Mouse (Mus musculus) thymus, postnatal 10 days (tissue): ENCODE measurements around the gene Crbn.

Source experiments
- DNase-seq, 2 experiments: peaks; one replicate each; pipeline ENCODE4 v3.0.0; 2021; ENCODE audit warnings: low spot score in 2 of 2

Crbn gene

DNA sequence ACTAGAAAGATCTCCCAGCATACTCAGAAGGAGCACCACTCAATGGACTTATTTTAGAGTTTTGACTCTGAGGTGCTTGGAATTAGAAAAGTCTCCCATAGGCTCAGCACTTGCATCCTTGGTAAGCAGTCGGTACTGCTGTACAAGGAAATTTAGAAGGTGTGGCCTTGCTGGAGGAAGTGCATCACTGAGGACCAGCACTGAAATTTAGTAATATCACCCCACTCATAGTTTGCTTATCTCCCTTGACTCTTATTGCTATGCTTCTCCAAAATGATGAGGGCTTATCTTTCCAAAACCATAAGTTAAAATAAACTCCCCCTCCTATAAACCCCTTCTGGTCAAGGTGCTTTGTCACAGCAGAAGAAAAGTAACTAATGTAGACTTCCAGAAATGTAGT is 38.4 kb downstream of the Crbn start:
- no peak for DNase-seq

DNA sequence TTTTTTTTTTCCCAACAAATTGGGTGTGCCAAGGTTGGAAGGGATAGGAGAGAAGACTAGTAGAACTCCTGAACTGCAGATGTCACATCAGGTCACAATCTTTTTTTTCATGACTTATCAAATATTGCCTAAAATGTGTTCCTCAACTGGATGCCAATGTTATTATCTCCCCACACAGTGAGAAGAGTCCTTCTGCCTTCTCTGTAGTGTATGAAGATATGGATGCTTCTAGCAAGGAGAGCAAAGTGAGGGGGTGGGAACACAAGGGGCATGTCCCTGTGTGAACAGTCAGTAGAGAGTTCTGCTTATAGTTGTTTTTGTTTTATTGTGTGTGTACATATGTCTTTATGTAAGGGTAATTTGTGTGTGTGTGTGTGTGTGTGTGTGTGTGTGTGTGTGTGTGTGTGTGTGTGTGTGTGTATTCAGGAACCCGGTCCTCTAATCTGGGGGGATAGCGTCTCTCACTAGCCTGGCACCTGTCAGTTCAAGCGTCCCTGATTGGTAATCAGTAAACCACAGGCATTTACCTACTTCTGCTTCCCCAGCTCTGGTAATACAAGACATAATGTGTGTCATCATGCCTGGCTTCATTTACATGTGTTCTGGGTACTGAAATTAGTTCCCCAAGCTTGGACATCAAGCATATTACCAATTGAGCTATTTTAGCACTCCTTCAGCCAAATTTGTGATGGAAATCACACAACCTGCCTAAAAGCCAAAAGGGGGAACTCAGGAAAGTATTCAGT is 39.2 kb downstream of the Crbn start:
- no peak for DNase-seq

DNA sequence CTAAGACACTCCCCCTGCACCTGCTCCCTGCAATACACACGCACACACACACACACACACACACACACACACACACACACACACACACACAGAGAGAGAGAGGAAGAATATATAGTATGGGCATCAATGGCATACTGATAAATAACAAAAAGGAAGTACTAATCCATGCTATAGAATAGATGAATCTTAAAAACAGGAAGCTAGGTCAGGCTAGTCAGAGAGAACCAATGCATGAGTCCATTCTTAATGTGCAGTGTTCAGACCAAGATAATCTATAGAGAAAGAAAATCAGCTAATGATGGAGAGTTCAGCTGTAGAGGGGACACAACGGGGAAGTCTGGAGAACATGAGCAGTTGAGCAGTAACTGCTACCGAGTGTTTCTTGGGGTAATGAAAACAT is 41.6 kb downstream of the Crbn start:
- no peak for DNase-seq

DNA sequence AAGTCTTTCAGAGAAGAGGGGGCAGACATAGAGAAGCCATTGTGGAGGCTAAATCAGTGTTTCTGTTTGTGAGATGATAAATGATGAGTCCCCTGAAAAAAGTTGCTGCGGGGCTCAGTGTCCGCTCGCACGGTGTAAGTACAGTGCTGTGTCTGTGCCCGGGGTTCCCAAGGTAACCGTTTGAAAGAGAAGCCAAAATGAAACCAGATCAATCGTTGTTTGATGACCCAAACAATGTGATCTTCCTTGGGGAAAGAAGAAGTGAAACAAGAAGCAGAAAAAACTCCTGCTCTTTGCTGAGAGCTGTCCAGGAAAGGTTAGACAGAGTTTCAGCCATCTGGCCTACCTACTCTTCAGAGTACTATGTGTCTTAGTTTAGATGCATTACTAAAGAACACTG is 49.6 kb downstream of the Crbn start:
- DNase-seq = no peak

DNA sequence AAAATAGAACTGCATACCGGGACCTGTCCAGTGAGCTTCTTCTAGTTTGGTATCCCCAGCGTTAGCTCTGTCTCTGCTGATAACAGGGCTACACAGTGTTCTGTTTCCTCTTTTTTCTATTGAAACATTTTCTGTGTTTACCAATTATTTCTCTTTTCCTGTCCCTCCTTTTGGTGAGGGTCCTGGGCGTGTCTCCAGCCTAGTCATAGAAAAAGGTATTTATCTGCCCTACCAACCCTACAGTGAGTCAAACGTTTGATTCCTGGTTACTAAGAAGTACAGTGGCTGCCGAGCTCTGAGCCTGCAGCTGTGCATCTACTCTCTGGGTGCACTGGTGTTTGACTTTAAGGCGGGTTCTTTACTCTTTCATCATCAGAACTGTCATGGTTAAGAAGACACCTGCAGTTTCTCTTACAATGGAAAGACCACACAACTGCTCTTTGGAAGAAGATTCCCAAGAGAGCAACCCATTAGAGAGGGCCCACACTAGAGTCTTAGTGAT is 50.9 kb downstream of the Crbn start, which contains the start of gene Il5ra:
Gene Il5ra (minus strand): TSS at position 151 of the 502 bp plus-strand sequence.
- DNase-seq = peak; percentile 32 to 42

DNA sequence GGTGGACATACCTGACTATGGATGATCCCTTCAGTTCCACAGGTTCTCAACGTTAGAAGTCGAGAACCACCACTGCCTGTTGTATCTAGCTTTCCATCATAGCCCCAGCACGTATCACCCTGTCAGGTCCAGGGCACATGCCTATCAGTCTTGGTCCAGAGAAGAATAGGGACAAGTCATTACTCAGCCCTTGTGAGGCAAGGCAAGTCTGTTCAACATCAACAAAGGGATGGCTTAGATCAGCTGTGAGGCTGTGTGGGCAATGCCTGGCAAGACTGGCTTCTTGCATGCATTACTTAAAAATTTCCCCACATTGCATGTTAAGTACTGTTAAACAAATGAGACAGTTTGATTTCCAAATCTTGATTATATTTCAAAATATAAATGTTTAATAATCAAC is 52.1 kb downstream of the Crbn start:
- no peak for DNase-seq

DNA sequence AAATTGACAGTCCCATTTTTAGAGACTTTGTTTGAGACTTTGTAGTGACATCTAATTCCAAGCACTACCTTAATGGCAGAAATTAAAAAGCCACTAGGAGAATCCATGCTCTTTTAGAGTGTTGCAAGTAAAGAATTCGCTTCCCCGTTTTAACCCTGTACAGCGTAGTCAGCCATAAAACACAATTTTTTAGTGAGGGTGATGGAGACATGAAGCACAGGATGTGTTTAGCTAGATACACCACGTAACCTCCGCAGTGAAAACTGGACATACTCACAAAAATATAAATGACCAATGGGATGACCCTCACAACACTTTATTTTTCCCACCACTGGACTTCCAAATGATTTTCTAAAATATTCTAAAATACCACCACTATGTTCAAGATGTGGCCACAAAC is 52.6 kb downstream of the Crbn start:
- no peak for DNase-seq

DNA sequence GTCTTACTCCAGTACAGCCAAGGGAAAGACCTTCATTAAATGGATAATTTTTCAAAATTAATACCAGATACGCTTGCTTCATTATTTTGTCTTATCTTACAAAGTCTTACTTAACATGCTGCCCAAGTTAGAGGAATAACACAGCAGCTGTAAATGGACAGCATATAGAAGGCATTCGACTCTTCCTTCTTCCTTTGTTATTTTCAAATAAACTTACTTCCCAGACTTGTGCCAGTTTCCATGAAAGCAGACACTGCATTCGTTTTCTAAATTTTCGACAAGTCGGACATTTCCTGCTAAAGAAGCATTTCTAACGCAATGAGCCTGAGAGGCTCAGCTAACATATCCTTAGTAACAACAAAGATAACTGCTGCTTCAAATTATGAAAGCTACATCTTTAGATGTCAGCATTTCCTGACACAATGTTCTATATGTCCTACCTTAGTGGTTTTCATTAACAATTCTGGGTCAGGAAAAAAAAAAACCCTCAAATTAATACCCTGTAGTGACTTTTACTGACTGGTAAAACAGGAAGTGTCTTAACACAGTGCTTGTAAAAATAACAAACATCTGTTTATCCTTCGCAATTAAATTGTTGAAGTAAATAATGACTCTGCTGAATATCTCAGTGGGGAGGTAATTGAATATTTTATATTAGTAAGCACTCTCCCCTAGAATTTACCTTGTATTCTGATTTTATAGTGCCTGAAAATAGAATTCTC is 54.0 kb downstream of the Crbn start:
- DNase-seq = no peak

DNA sequence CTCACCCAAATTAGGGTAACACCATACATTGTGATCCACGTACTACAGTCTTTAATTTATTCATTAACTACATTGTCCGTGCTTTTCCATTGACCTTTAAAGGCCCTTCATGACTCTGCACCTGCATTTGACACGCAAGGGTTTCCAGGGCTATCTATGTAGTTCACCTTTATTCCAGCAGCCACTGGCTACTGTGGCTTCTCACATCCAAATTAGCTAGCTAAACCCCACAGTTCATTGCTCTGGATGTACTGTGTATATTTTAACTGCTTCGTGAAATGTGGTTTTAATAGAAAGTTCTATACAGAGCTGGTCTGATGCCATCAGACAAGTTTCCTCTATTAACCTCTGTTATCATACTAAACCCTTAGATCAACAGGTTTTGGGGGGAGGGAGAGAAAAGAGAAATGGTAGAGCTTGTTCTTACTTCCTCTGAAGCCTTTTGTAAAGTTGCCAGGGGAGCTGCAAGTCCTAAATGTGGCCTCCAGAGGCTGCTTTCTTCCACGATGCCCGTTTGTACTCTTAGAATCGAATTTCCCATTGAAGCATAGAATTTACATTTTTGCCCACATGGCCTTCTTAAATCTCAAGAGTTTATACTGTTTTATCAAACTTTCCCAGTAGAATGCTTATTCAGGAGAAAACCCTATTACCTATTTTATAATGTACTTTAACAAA is 56.2 kb downstream of the Crbn start:
- no peak for DNase-seq

DNA sequence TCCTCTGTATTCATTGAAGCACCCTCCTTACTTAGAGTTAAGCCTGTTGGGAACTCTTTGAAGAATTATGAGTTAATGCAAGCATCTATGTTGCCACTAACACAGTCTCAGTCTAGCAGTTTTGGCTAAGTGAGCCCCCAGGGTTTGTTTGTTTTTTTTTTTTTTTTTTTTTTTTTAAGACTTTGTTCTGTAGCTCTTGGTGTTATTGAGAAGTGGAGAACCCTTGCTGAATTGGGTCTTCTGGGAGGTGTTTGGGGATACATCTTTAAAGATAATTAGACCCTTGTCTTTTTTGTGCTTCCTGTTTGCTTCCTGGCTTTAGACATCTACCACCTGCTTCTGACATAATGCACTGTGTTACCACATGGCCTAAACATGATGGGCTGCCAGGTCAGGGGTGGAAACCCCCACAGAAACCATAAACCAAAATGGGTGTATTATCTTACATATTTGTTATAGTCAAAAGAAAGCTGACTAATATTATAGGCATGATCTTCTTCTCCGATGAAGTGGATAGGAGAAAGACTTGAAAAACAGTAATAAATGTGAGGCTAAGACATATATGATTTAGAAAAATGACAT is 59.5 kb downstream of the Crbn start:
- no peak for DNase-seq

DNA sequence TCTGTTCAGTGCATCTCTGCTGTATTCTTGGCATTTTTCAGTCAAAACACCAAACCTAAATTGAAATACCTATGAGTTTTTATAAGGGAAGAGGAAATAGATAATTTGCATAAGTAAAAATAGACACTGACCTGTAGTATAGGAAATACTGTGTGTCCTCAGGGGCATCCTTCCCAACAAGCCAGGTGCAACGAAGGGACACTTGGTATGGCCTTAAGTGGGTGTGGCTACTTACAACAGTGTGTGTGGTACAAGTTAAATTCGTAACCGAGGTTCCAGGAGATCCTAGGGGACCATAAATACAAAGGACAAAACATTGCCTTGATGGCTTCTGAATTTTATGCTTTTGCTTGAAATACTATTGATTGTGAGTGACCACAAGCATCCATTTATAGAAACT is 61.6 kb downstream of the Crbn start:
- DNase-seq = no peak

DNA sequence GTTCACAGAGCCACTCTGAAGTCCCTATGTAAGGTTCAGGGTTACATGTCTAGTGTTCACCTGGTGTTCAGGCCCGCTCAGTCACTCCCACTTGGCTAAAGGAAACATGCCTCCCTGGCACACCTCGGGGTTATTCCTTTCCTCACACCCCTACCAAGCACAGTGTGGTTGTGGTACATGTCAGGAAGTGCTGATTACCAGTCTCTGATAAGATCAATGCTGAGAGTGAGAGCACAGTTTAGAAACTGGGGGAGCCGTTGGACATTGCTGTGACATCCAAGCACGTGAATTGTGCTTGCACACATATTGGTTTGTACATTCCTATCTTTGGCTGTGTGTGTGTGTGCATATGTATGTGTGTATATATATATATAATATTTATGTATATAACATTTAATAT is 67.3 kb downstream of the Crbn start:
- DNase-seq = no peak
